Mouse (Mus musculus): ENCODE results near the gene Brinp1.

Gene Brinp1

DNA sequence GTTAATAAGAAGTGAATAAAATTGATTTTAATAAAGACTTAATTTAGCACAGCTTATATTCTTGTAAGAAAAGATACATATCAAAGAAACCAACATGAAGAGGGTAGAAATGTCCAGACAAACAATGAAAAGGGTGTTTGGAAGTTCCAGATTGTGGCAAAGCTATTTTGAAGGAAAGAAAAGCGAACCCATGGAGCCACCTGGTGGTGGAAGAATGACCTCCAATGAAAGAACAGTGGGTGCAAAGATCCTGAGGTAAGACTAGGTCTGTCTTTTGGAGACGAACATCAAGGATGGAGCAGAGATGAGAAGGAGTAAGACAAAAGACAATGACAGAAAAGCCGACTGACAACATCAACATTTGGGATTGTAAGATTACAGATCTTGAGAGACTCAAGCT, 108.2 kb downstream of the Brinp1 start:
- DNase-seq (ENCODE audit: low read depth, low spot score): peak; percentile 31

GRCm38 (mm10) chr4:68813997-68814396, 140.2 kb downstream of the Brinp1 start:
- DNase-seq (ENCODE audit: low read depth, low spot score): peak; percentile 72

DNA sequence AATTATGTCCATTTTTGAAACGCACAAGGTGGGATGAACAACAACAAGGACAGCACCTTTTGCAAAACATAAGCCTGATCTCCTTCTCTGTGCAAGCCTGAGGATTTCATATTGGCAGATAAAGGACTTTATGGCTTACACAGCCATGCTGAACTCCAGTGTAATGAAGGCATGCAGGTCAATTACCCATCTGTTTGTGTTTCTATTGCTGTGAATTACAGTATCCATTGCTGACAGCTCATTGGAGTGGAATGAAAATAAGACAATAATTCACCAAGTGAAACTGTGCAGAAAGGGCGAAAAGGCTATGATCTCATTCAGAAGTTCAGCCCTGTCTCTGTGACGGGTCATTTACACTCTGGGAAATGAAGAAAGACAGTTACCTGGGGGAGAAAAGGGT, 147.7 kb downstream of the Brinp1 start:
- DNase-seq (ENCODE audit: low read depth, low spot score): no peak

- no peak for DNase-seq (ENCODE audit: low read depth, low spot score)
Measured at GRCm38 (mm10) chr4:68801923-68802855, 152.0 kb downstream of the Brinp1 start.

DNA sequence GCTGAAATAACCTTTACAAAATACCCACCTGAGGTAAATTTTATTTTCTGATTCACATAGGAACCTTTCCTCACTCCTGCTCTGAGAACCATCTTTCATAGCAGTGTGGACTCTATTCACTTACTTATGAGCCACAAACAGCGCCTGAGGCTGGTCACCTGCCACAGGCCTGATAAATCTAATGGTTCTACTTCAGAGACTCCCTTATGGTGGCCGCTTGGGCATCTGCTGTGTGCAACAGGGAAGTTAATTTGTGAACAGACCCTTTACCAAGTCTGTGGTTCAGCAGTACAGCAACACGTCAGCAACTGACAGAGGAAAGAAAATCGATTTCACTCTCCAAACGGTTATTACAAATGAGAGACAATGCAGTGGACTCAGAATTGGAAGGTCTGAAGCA, 164.2 kb downstream of the Brinp1 start:
- DNase-seq (ENCODE audit: low read depth, low spot score): no peak

DNA sequence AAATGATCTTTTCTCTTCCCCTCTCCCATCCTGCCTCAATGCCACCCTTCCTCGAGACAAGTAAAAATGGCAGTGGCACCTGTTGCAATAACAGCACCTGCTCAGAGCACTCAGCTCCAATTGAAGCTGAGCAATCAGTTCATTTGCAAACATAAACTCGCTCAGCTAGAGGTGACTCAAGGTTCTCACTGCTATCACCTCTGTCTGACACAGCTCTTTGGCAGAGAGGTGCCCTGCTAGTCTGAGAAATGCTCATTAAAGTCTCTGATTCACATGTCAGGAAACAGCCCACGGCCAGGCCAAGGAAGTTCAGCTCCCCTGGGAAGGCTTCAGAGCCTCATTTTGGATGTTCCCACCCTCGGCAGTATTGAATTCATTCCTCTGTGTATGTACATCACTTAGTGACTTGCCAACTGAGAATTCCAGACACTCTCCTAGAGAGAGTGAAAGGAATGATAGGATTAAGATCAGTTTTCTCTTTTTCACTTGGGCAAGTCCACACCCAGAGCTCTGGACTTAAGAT, 165.7 kb downstream of the Brinp1 start:
- DNase-seq (ENCODE audit: low read depth, low spot score): no peak

DNA sequence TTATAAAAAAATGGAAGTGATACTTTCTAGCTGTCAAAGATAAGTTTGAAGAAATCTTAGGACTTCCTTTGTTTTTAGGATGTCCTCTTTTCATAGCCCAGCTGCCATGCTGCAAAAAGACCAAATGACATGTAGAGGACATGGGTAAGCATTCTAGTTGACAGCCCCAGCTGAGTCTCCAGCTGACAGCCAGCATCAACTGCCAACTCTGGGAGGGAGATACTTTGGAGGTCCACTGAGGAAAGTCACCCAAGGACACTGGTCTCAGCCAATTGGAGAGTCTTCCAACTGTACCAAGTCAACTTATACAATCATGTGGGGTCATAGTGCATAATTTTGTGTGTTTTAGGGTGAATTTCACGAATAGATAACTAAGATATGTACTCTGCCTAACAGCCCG, 166.6 kb downstream of the Brinp1 start:
- DNase-seq (ENCODE audit: low read depth, low spot score): no peak

- DNase-seq (ENCODE audit: low read depth, low spot score): no peak
Measured at GRCm38 (mm10) chr4:68768256-68768655, 185.9 kb downstream of the Brinp1 start.

DNA sequence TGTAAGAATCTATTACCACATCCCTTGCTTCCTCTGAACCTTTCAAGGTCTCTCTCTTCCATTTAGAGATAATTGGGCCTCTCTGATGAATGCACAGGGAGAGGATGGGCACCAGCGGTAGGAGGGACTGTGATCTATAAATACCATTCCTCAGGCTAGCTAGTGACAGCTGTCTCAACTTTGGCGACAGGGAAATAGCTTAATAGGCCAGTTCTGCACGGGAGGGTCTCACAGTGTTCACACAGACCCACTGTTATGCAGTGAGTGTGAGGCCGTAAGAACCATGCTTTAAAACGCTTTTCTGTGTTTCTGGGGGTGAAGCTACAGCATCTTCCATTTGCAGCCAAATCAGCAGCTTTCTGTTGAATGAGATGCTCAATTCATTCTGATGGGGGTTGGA, 186.8 kb downstream of the Brinp1 start:
- no peak for DNase-seq (ENCODE audit: low read depth, low spot score)

DNA sequence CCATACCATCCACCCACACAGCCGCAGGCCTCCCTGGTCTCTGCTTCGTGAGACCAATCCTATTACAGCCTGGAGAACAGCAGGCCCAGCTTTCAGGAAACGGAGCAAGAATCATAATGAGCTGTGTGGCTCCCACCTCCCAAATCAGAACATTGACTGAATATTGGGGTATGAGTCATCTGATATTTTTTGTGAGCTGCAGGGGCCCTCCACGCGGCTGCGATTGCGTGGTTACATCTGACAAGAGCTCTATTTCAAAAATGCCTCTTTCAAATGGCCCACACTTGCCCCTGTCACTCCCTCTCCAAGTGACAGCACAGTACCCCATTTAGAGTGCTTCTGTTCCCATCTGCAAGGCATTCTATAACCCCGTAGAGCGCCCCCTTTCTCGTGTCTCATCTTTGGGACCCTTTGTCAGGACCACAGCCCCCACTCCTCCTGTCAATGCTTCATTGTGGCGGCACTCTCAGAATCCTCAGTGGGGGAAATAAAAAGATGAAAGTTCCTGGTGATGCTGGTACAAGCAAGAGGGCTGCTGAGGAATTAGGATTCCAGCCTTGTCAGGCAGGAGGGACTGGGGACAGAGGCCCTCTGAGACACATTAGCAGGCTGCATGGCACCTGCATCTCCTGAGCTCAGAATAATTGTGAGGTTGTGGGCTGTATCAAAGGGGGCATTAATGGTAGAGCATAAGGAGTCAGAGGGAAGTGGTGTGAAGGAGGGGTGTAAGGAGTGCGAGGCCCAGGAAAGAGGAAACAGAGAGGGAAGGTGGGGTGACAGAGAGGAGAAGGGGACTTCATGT, 188.2 kb downstream of the Brinp1 start:
- no peak for DNase-seq (ENCODE audit: low read depth, low spot score)

DNA sequence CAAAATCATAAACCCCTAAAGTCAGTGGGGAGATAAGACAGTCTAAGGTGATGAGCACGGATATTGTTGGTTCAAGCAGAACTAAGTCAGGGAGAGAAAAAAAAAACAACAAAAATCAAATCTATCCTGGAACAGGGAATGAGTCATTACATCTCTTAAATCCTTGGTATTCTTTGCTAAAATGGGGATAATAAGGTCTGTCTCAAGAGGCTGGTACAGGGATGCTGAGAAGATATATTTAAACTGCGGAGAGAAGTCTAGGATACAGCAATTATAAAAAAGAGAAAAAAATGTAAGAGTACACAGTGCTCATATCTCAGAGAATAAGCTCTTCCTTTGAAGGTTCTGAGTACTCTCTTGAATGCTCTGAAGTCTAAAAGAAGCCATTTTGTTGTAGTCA, 189.3 kb downstream of the Brinp1 start:
- no peak for DNase-seq (ENCODE audit: low read depth, low spot score)

DNA sequence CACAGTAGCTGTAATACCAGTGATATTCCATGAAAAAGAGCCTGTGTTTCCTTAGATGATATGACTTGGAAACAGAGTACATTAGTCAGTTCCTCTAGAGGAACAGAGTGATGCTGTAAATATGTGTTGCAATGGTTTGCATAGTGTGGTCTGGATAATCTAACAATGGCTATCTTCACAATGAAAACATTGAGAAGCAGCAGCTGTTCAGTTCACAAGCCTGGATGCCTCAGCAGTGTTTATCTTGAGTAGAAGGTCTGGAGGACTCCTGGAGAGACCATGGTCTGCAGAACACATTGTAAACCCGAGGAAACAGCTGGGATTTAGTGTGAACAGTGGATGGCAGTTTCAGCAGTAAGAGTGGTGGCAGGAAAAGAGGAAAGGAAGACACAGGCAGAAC, 233.2 kb downstream of the Brinp1 start:
- DNase-seq (ENCODE audit: low read depth, low spot score): no peak
